Mouse (Mus musculus): ENCODE data around the gene Srpr. TPM values are rescaled to one million over a fixed set of nuclear protein-coding genes. Genes with fewer than 3 reads are reported as not detected.
A peak's percentile ranks its signal among the peaks of the same experiment; 100 is the strongest.

The Srpr gene
- polyA plus RNA-seq, 1 experiment: 52.8 TPM

GRCm38 (mm10) chr9:35187351-35187903 lies 12.5 kb upstream of the Srpr start:
- H3K4me1 ChIP-seq (ENCODE audit: control insufficient read depth, insufficient read depth, low read length): no peaks in the 10 kb centered on the region
- no peak overlapping the region for H3K4me3 ChIP-seq (ENCODE audit: insufficient read depth, low read length)
- TF ChIP-seq CTCF (IDR thresholded peaks at IDR 0.05; ENCODE audit: extremely low read depth, insufficient read depth, low read length): no peak
- no peak for TF ChIP-seq POLR2A (IDR thresholded peaks at IDR 0.05; ENCODE audit: extremely low read depth, insufficient read depth, low read length)
- no peak overlapping the region for H3K27ac ChIP-seq (ENCODE audit: insufficient read depth, low read length)

GRCm38 (mm10) chr9:35188700-35189099 lies 11.3 kb upstream of the Srpr start:
- H3K4me1 ChIP-seq (ENCODE audit: control insufficient read depth, insufficient read depth, low read length): no peaks in the 10 kb centered on the region
- H3K27ac ChIP-seq (ENCODE audit: insufficient read depth, low read length): 0 out of 2 replicates have a peak overlapping the region, but pooled peaks have one; percentile 40
- TF ChIP-seq POLR2A (IDR thresholded peaks at IDR 0.05; ENCODE audit: extremely low read depth, insufficient read depth, low read length): no peak
- no peak for TF ChIP-seq CTCF (IDR thresholded peaks at IDR 0.05; ENCODE audit: extremely low read depth, insufficient read depth, low read length)
- no peak overlapping the region for H3K4me3 ChIP-seq (ENCODE audit: insufficient read depth, low read length)

- no peaks in the 10 kb centered on the region for H3K4me1 ChIP-seq (ENCODE audit: control insufficient read depth, insufficient read depth, low read length)
- no peak overlapping the region for H3K4me3 ChIP-seq (ENCODE audit: insufficient read depth, low read length)
- no peak overlapping the region for H3K27ac ChIP-seq (ENCODE audit: insufficient read depth, low read length)
- TF ChIP-seq CTCF (IDR thresholded peaks at IDR 0.05; ENCODE audit: extremely low read depth, insufficient read depth, low read length) (no peak), POLR2A (IDR thresholded peaks at IDR 0.05; ENCODE audit: extremely low read depth, insufficient read depth, low read length) (no peak)
Observed at GRCm38 (mm10) chr9:35192983-35193542, 6.9 kb upstream of the Srpr start.

- no peaks in the 10 kb centered on the region for H3K4me1 ChIP-seq (ENCODE audit: control insufficient read depth, insufficient read depth, low read length)
- no peak overlapping the region for H3K27ac ChIP-seq (ENCODE audit: insufficient read depth, low read length)
- no peak overlapping the region for H3K4me3 ChIP-seq (ENCODE audit: insufficient read depth, low read length)
- no peak for TF ChIP-seq POLR2A (IDR thresholded peaks at IDR 0.05; ENCODE audit: extremely low read depth, insufficient read depth, low read length)
- no peak for TF ChIP-seq CTCF (IDR thresholded peaks at IDR 0.05; ENCODE audit: extremely low read depth, insufficient read depth, low read length)
Observed at GRCm38 (mm10) chr9:35194048-35194447, 5.9 kb upstream of the Srpr start.

GRCm38 (mm10) chr9:35197625-35198024 lies 2.4 kb upstream of the Srpr start:
- Histone ChIP-seq H3K4me1 (ENCODE audit: control insufficient read depth, insufficient read depth, low read length) (peaks cover 1% of the 10 kb centered on the region; the same call in 1 of the 2 replicates), H3K4me3 (ENCODE audit: insufficient read depth, low read length) (no peak overlapping the region), H3K27ac (ENCODE audit: insufficient read depth, low read length) (no peak overlapping the region)
- no peak for TF ChIP-seq POLR2A (IDR thresholded peaks at IDR 0.05; ENCODE audit: extremely low read depth, insufficient read depth, low read length)
- TF ChIP-seq CTCF (IDR thresholded peaks at IDR 0.05; ENCODE audit: extremely low read depth, insufficient read depth, low read length): no peak

- TF ChIP-seq CTCF (IDR thresholded peaks at IDR 0.05; ENCODE audit: extremely low read depth, insufficient read depth, low read length): no peak
- TF ChIP-seq POLR2A (IDR thresholded peaks at IDR 0.05; ENCODE audit: extremely low read depth, insufficient read depth, low read length): no peak
- H3K27ac ChIP-seq (ENCODE audit: insufficient read depth, low read length): no peak overlapping the region
- peaks cover 1% of the 10 kb centered on the region; the same call in 1 of the 2 replicates for H3K4me1 ChIP-seq (ENCODE audit: control insufficient read depth, insufficient read depth, low read length)
- H3K4me3 ChIP-seq (ENCODE audit: insufficient read depth, low read length): no peak overlapping the region
Observed at GRCm38 (mm10) chr9:35198351-35198750, 1.6 kb upstream of the Srpr start.

GRCm38 (mm10) chr9:35198945-35199771 lies 817 bp upstream of the Srpr start:
- H3K4me1 ChIP-seq (ENCODE audit: control insufficient read depth, insufficient read depth, low read length): peaks cover 1% of the 10 kb centered on the region; the same call in 1 of the 2 replicates
- no peak overlapping the region for H3K27ac ChIP-seq (ENCODE audit: insufficient read depth, low read length)
- no peak for TF ChIP-seq CTCF (IDR thresholded peaks at IDR 0.05; ENCODE audit: extremely low read depth, insufficient read depth, low read length)
- TF ChIP-seq POLR2A (IDR thresholded peaks at IDR 0.05; ENCODE audit: extremely low read depth, insufficient read depth, low read length): no peak
- H3K4me3 ChIP-seq (ENCODE audit: insufficient read depth, low read length): peak overlapping the region; percentile 44

- Histone ChIP-seq H3K4me3 (ENCODE audit: insufficient read depth, low read length) (no peak overlapping the region), H3K27ac (ENCODE audit: insufficient read depth, low read length) (no peak overlapping the region), H3K4me1 (ENCODE audit: control insufficient read depth, insufficient read depth, low read length) (peaks cover 1% of the 10 kb centered on the region; the same call in 1 of the 2 replicates)
- TF ChIP-seq POLR2A (IDR thresholded peaks at IDR 0.05; ENCODE audit: extremely low read depth, insufficient read depth, low read length): no peak
- TF ChIP-seq CTCF (IDR thresholded peaks at IDR 0.05; ENCODE audit: extremely low read depth, insufficient read depth, low read length): no peak
Observed at GRCm38 (mm10) chr9:35200529-35201060, 620 bp downstream of the Srpr start.

GRCm38 (mm10) chr9:35203536-35203935 lies 3.6 kb downstream of the Srpr start:
- Histone ChIP-seq H3K4me3 (ENCODE audit: insufficient read depth, low read length) (no peak overlapping the region), H3K27ac (ENCODE audit: insufficient read depth, low read length) (no peak overlapping the region), H3K4me1 (ENCODE audit: control insufficient read depth, insufficient read depth, low read length) (peaks cover 1% of the 10 kb centered on the region; the same call in 1 of the 2 replicates)
- TF ChIP-seq POLR2A (IDR thresholded peaks at IDR 0.05; ENCODE audit: extremely low read depth, insufficient read depth, low read length) (no peak), CTCF (IDR thresholded peaks at IDR 0.05; ENCODE audit: extremely low read depth, insufficient read depth, low read length) (no peak)

Measured in cortical plate, adult 2 months (tissue).